Mouse (Mus musculus) MEL-GATA-1-ER (cell line): ENCODE data around the gene Bst1.
A peak's percentile ranks its signal among the peaks of the same experiment; 100 is the strongest.

Source experiments
- DNase-seq: peaks from one replicate; pipeline ENCODE4 v3.0.0-alpha.2; 2012; ENCODE audit warnings: low read depth; ENCODE audit errors: extremely low read depth

Bst1 gene

GRCm38 (mm10) chr5:43855769-43856168 lies 37.1 kb downstream of the Bst1 start:
- peak; percentile 90 for DNase-seq

DNA sequence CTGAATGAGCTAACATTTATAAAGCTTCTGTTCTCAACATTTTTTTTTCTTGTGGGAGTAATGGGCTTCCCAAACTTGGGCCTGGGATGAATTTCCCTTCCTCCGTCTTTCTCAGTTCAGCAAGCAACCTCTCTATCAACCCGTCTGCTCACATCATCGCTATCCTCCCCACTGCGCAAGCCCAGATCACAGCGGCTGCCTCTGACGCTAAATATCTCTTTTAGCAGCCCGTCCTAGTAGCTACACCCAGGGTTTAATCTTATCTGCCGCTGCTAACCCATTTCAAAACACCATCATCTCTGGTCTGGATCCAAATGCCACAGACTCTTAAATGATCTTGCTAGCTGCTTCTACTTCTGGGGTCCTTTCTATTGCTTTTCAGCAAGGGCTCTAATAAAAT lies 41.0 kb downstream of the Bst1 start:
- peak; percentile 57 for DNase-seq

DNA sequence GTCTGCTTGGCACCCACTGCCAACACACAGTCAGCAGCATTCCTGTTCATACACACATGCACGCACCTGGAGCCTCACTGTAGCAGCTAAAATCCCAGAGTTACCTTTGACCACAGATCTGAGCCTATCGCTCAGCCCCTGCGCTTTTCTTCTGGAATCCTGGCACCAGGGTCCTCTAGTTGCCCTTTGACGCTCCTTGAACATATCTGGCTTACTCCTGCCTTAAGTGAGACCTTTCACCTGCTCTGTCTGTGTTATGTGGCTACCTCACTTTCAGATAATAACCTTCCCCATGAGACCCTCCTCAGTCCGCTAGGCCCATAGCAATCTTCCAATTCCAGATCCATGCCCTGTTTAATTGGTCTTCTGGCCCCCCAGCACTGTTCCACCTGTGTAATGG lies 41.4 kb downstream of the Bst1 start:
- no peak for DNase-seq

DNA sequence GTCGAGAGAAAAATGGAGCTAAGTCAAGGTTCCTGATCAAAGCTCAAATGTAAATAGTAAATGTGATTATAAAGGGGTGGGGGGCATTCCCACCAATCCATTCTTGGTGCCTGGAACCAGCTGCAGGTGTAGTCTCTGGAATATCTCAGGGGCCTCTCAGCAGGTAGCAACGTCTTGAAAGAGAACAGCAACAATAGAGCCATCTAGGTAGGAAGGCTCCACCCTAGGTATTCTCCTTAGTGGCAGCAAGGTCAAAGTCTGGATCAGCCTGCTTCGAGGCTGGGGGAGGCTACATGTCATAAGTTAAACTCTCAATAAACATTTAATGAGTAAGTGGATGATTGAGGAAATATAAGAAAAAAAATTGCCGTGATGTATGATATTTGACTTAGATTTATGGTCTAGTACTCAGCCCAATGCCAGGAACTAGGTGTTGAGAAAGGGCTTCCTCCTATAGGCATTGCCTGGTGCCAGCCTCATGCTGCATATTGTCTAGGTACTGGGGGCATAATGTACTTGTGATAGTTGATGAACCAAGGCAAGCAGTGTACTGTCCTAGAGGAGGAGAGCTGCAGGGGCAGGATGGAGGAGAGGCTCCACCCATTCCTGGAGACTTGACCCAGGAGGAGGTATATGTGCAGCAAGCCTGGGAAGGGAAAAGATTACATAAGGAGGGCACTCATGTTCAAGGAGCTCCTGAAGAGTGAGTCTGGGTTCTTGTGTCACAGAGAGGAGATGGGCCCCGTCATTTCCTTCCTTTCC lies 42.2 kb downstream of the Bst1 start:
- no peak for DNase-seq

- no peak for DNase-seq
Measured at GRCm38 (mm10) chr5:43863642-43864041, 45.0 kb downstream of the Bst1 start.

DNA sequence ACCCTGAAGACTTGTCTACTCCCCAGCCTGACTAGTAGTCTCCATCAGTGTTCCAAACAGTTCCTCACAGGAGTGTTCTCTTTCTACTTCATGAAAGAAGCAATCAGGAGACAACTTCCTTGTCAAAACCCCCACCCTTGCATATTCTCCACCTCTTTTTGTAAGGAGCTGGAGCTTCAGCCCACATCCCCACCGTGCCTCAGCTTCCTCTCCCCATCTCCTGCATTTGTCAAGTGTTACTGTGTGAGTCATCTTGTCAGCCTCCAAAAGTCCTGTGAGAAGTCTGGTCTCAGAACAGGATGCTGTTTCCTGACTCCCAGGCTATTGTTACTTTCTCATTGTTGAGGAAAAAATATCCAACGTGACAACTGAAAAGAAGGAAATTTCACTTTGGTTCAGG lies 46.6 kb downstream of the Bst1 start:
- DNase-seq: no peak

GRCm38 (mm10) chr5:43868253-43868652 lies 49.6 kb downstream of the Bst1 start, which contains the start of gene Cd38:
Gene Cd38, plus strand, starts transcription at chr5:43868553.
- DNase-seq: no peak

- DNase-seq: peak; percentile 54
Measured at GRCm38 (mm10) chr5:43868711-43869600, 50.3 kb downstream of the Bst1 start.

DNA sequence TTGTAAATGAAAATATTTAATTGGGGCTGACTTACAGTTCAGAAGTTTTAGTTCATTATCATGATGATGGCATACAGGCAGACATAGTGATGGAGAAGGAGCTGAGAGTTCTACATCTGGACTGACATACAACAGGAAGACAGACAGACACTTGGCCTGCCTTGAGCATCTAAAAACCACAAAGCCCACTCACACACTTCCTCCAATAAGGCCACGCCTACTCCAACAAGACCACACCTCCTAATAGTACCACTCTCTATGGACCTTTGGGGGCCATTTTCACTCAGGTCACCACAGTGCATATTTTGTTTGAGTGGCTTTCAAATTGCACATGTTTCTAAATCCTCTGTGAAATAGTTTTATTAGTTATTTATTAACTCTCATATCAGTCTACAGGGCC lies 53.2 kb downstream of the Bst1 start:
- no peak for DNase-seq

GRCm38 (mm10) chr5:43872652-43873051 lies 54.0 kb downstream of the Bst1 start:
- DNase-seq: no peak

GRCm38 (mm10) chr5:43882034-43882433 lies 63.3 kb downstream of the Bst1 start:
- no peak for DNase-seq

GRCm38 (mm10) chr5:43885060-43885820 lies 66.6 kb downstream of the Bst1 start:
- peak; percentile 28 for DNase-seq

GRCm38 (mm10) chr5:43892386-43892785 lies 73.7 kb downstream of the Bst1 start:
- DNase-seq: no peak
